Comparison of ENCODE assay signal across 15 mouse cellular contexts in genomic region chr2:84474651-84475050, GRCm38 (mm10). TPM values are rescaled to one million over a fixed set of nuclear protein-coding genes. Genes with fewer than 3 reads are reported as not detected.
A peak's percentile ranks its signal among the peaks of the same experiment; 100 is the strongest.
DNase-seq lines count a peak whose midpoint lies in the region; ATAC-seq and TF ChIP-seq lines count a peak whose summit lies in the region.
"Had no signal": no experiment of that assay in that cellular context is flagged by ENCODE, and none has a peak within 500 bp of the region (broad histone marks: within the 10 kb centered on the region; RNA-seq: fewer than 3 reads in every experiment).

No protein-coding gene starts in this region.

- no peak for ATAC-seq in kidney, postnatal 0 days (replicated peaks; ENCODE audit: low FRiP score, low read depth)
- ATAC-seq: CD4-positive, CD25-positive, alpha-beta regulatory T cell, adult 4 months; forebrain, embryonic 16.5 days; midbrain, embryonic 15.5 days had no signal

- H3K27ac ChIP-seq in kidney, postnatal 0 days, result no peak overlapping the region
- H3K27ac ChIP-seq in ES-E14 (ENCODE audit: insufficient read depth, low read depth, low read length, poor library complexity, severe bottlenecking), result peak overlapping the region; percentile 76; the same call in 1 of the 2 replicates
- H3K27ac ChIP-seq: hindbrain, embryonic 12.5 days; limb, embryonic 15.5 days; midbrain, embryonic 15.5 days had no signal

- H3K27me3 ChIP-seq in kidney, postnatal 0 days (ENCODE audit: insufficient read depth, low read length), result no peaks in the 10 kb centered on the region
- H3K27me3 ChIP-seq: hindbrain, embryonic 12.5 days; limb, embryonic 15.5 days; midbrain, embryonic 15.5 days had no signal

- no peaks in the 10 kb centered on the region for H3K9me3 ChIP-seq in kidney, postnatal 0 days (replicated peaks; ENCODE audit: low read length)
- no peaks in the 10 kb centered on the region for H3K9me3 ChIP-seq in ES-E14 (ENCODE audit: control insufficient read depth, insufficient read depth, low read depth, low read length)
- H3K9me3 ChIP-seq: hindbrain, embryonic 12.5 days; limb, embryonic 15.5 days; midbrain, embryonic 15.5 days had no signal

- no peaks in the 10 kb centered on the region for H3K36me3 ChIP-seq in kidney, postnatal 0 days (ENCODE audit: insufficient read depth, low read length)
- H3K36me3 ChIP-seq in ES-E14 (ENCODE audit: control insufficient read depth, insufficient read depth, low read length, poor library complexity, severe bottlenecking), result no peaks in the 10 kb centered on the region; the same call in 1 of the 2 replicates
- H3K36me3 ChIP-seq: hindbrain, embryonic 12.5 days; limb, embryonic 15.5 days; midbrain, embryonic 15.5 days had no signal

- no peaks in the 10 kb centered on the region for H3K4me1 ChIP-seq in kidney, postnatal 0 days (replicated peaks; ENCODE audit: insufficient read depth, low read length)
- peaks cover 7 to 13% of the 10 kb centered on the region in 2 experiments; a peak in 3 of 4 replicates for H3K4me1 ChIP-seq in ES-E14 (ENCODE audit: control insufficient read depth in 2 of 2, insufficient read depth in 2 of 2, low read length in 2 of 2, poor library complexity in 1 of 2)
- H3K4me1 ChIP-seq: midbrain, embryonic 15.5 days had no signal

- H3K4me2 ChIP-seq in kidney, postnatal 0 days (ENCODE audit: low read length), result no peak overlapping the region
- H3K4me2 ChIP-seq: hindbrain, embryonic 12.5 days; limb, embryonic 15.5 days; midbrain, embryonic 15.5 days had no signal

- 18% methylated on average over 6 of the region's 6 CpGs for WGBS in kidney, postnatal 0 days

- TF ChIP-seq CTCF in kidney, postnatal 0 days (IDR thresholded peaks at IDR 0.05; ENCODE audit: low read depth), result no peak

- no peak for DNase-seq in kidney, postnatal 0 days (ENCODE audit: low spot score)
- no peak for DNase-seq in kidney, adult 18-20 months
- no peak for DNase-seq in ES-E14 (ENCODE audit: low read depth, low spot score)
- peak; percentile 32 for DNase-seq in embryo, embryonic 10.5 days (ENCODE audit: low spot score)
- DNase-seq in heart, postnatal 14 days, result peak; percentile 24 to 56
- DNase-seq in spleen, postnatal 10 days (ENCODE audit: low spot score in 2 of 2), result no peak
- no peak for DNase-seq in retina, postnatal 1 day
- no peak for DNase-seq in gastrocnemius, postnatal 36 days
- DNase-seq: cerebellum, postnatal 36 days; kidney, postnatal 4 days had no signal

- in situ Hi-C loops in ES-E14 (cut with MboI; ENCODE audit: low sequenced_read_pairs in 2 of 2, unreplicated experiment in 2 of 2), result no loop called here

- no peak overlapping the region for H3K4me3 ChIP-seq in kidney, postnatal 0 days (replicated peaks; ENCODE audit: low read depth, low read length)
- no peak overlapping the region for H3K4me3 ChIP-seq in ES-E14 (ENCODE audit: insufficient read depth in 1 of 2, low read depth in 1 of 2, low read length in 2 of 2, poor library complexity in 1 of 2, severe bottlenecking in 1 of 2)
- H3K4me3 ChIP-seq: hindbrain, embryonic 12.5 days; limb, embryonic 15.5 days; midbrain, embryonic 15.5 days had no signal

- intact Hi-C loops in heart, postnatal 14 days (cut with DNase I), result no loop called here
- intact Hi-C loops in gastrocnemius, postnatal 36 days (cut with DNase I), result no loop called here

- 0 out of 2 replicates have a peak overlapping the region, but pooled peaks have one; percentile 1 for H3K9ac ChIP-seq in kidney, postnatal 0 days (ENCODE audit: low read depth, low read length)
- H3K9ac ChIP-seq in ES-E14 (ENCODE audit: insufficient read depth, low read depth, low read length, poor library complexity, severe bottlenecking), result 0 out of 2 replicates have a peak overlapping the region, but pooled peaks have one; percentile 30
- H3K9ac ChIP-seq: hindbrain, embryonic 12.5 days; limb, embryonic 15.5 days; midbrain, embryonic 15.5 days had no signal

TF ChIP-seq in ES-E14, 5 proteins besides CTCF, POLR2A, EP300 and RAD21:
- no peak for TF ChIP-seq MAFK (IDR thresholded peaks at IDR 0.05; ENCODE audit: insufficient read depth, low read depth, low read length)
- no peak for TF ChIP-seq ZNF384 (IDR thresholded peaks at IDR 0.05; ENCODE audit: low read depth, low read length)
- TF ChIP-seq HCFC1 (IDR thresholded peaks at IDR 0.05; ENCODE audit: borderline replicate concordance, insufficient read depth, low read length), result no peak
- no peak for TF ChIP-seq CHD2 (IDR thresholded peaks at IDR 0.05; ENCODE audit: low read depth, low read length)
- no peak for TF ChIP-seq ZC3H11A (IDR thresholded peaks at IDR 0.05; ENCODE audit: borderline replicate concordance, low read depth, low read length)

RNA-seq across cellular contexts. Expression of gene Tfpi, which starts 1.9 kb away (rescaled TPM):
- polyA plus RNA-seq in kidney, postnatal 0 days (2015; fragmentation: Nextera tagmentation; extraction: Ambion mirVana), result 29.5 and 34.7 TPM in 2 replicates
- 80.4 and 110 TPM in 2 replicates for total RNA-seq in ES-E14 (2012; rRNA removed)
- 10 to 100 TPM; 56.4 to 57.8 TPM for total RNA-seq in heart, postnatal 14 days (2021)
- 1 to 10 TPM; 2.1 to 2.3 TPM for total RNA-seq in gastrocnemius, postnatal 36 days (2021)

RNA-seq across cellular contexts. Expression of gene Calcrl, which starts 49.4 kb away (rescaled TPM):
- 50.1 and 53.7 TPM in 2 replicates for polyA plus RNA-seq in kidney, postnatal 0 days (2015; fragmentation: Nextera tagmentation; extraction: Ambion mirVana)
- total RNA-seq in ES-E14 (2012; rRNA removed), result 1.0 and 1.2 TPM in 2 replicates
- 10 to 100 TPM; 45.2 to 45.3 TPM for total RNA-seq in heart, postnatal 14 days (2021)
- total RNA-seq in gastrocnemius, postnatal 36 days (2021), result 10 to 100 TPM; 10.5 TPM

Comparison
In these comparisons a context has a peak if more than half of its experiments do, and no peak if none do; other contexts are left out.
1. DNase-seq: peak in embryo, embryonic 10.5 days (single experiment) and heart, postnatal 14 days (2 of 2); none in kidney, postnatal 0 days (single experiment), kidney, adult 18-20 months (single experiment), ES-E14 (single experiment), spleen, postnatal 10 days (0 of 2), retina, postnatal 1 day (single experiment) and gastrocnemius, postnatal 36 days (0 of 2).
2. RNA of gene Tfpi, which starts 1.9 kb away (total RNA-seq): 80.4 to 110 TPM in ES-E14 and 56.4 to 57.8 TPM in heart, postnatal 14 days; 2.1 to 2.3 TPM in gastrocnemius, postnatal 36 days; every median in the first group is over 10 times any median in the second.
3. RNA of gene Calcrl, which starts 49.4 kb away (total RNA-seq): 45.2 to 45.3 TPM in heart, postnatal 14 days; 10.5 TPM in gastrocnemius, postnatal 36 days and 1.0 to 1.2 TPM in ES-E14; every median in the first group is over 4 times any median in the second.